Mouse (Mus musculus): ENCODE data around the gene Tas2r126. TPM values are rescaled to one million over a fixed set of nuclear protein-coding genes. Genes with fewer than 3 reads are reported as not detected.
"Not testable (repeated sequence)": the region's sequence is repeated elsewhere in the genome, so short reads cannot be mapped to it uniquely, and the experiment has no call there.

The Tas2r126 gene
- polyA plus RNA-seq, 1 experiment from 2014 or later: not detected

DNA sequence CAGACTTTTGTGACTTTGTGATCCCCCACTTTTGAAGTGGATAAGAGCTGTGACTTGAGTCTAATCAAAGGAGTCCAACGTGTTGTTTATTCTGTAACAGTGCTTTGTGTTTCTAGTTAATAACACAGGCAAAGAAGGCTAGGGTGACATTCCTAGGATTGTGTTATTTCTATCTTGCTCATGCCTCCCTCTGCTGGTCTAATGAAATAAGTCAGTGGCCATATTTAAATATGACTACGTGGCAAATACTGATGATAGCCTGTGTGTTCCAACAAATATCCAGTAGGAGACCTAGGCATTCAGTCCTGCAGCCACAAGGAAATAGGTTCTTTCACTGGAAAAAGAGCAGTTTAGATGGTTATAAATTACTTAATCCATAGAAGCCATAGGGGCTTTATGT lies 781 bp upstream of the Tas2r126 start:
- WGBS: 61% methylated on average over 2 of the region's 2 CpGs
- ATAC-seq: no peak
- H3K36me3 ChIP-seq (ENCODE audit: control insufficient read depth, insufficient read depth): no peaks in the 10 kb centered on the region
- no peaks in the 10 kb centered on the region for H3K27me3 ChIP-seq (replicated peaks; ENCODE audit: control insufficient read depth, insufficient read depth, low read length)
- no peak overlapping the region for H3K4me2 ChIP-seq (replicated peaks; ENCODE audit: low read depth)
- no peaks in the 10 kb centered on the region for H3K4me1 ChIP-seq (replicated peaks; ENCODE audit: control insufficient read depth, insufficient read depth, low read length)
- no peak overlapping the region for H3K27ac ChIP-seq (ENCODE audit: low read depth, low read length)
- peak; percentile 56 for TF ChIP-seq CTCF (IDR thresholded peaks at IDR 0.05; ENCODE audit: low read depth)
- H3K9me3 ChIP-seq (ENCODE audit: control insufficient read depth): no peaks in the 10 kb centered on the region
- no peak overlapping the region for H3K4me3 ChIP-seq (ENCODE audit: low read depth, low read length)
- no peak overlapping the region for H3K9ac ChIP-seq (ENCODE audit: low read depth, low read length)

DNA sequence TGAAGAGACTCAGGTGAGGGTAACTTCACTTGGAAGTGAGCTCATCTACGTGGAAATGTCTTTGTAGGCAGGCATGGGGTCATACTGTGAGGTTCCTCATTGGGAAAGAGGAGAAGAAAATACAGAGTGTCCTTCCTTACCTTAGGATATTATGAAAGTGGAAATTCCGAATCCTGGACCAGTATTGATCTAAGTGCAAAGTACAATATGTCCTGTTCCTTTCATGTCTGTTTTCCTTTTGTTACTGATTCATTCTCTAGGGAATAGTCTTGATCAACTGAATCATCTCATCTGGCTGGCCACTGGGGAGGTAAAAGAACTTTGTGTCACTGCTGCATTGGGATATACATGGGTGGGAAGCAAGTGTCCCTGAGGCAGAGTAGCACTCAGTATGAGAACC lies 1.2 kb downstream of the Tas2r126 start:
- WGBS: 61% methylated on average over 2 of the region's 2 CpGs
- no peak overlapping the region for H3K27ac ChIP-seq (ENCODE audit: low read depth, low read length)
- H3K27me3 ChIP-seq (replicated peaks; ENCODE audit: control insufficient read depth, insufficient read depth, low read length): no peaks in the 10 kb centered on the region
- H3K36me3 ChIP-seq (ENCODE audit: control insufficient read depth, insufficient read depth): no peaks in the 10 kb centered on the region
- no peak overlapping the region for H3K4me2 ChIP-seq (replicated peaks; ENCODE audit: low read depth)
- no peaks in the 10 kb centered on the region for H3K9me3 ChIP-seq (ENCODE audit: control insufficient read depth)
- no peaks in the 10 kb centered on the region for H3K4me1 ChIP-seq (replicated peaks; ENCODE audit: control insufficient read depth, insufficient read depth, low read length)
- TF ChIP-seq CTCF (IDR thresholded peaks at IDR 0.05; ENCODE audit: low read depth): no peak
- H3K9ac ChIP-seq (ENCODE audit: low read depth, low read length): no peak overlapping the region
- no peak overlapping the region for H3K4me3 ChIP-seq (ENCODE audit: low read depth, low read length)
- ATAC-seq: no peak

- no peaks in the 10 kb centered on the region for H3K27me3 ChIP-seq (replicated peaks; ENCODE audit: control insufficient read depth, insufficient read depth, low read length)
- TF ChIP-seq CTCF (IDR thresholded peaks at IDR 0.05; ENCODE audit: low read depth): no peak
- H3K4me1 ChIP-seq (replicated peaks; ENCODE audit: control insufficient read depth, insufficient read depth, low read length): no peaks in the 10 kb centered on the region
- no peak for ATAC-seq
- H3K36me3 ChIP-seq (ENCODE audit: control insufficient read depth, insufficient read depth): no peaks in the 10 kb centered on the region
- 42% methylated on average over 2 of the region's 2 CpGs for WGBS
- H3K9me3 ChIP-seq (ENCODE audit: control insufficient read depth): no peaks in the 10 kb centered on the region
- H3K9ac ChIP-seq (ENCODE audit: low read depth, low read length): no peak overlapping the region
- no peak overlapping the region for H3K27ac ChIP-seq (ENCODE audit: low read depth, low read length)
- H3K4me3 ChIP-seq (ENCODE audit: low read depth, low read length): no peak overlapping the region
- H3K4me2 ChIP-seq (replicated peaks; ENCODE audit: low read depth): no peak overlapping the region
Observed at GRCm38 (mm10) chr6:42441395-42441794, 7.1 kb downstream of the Tas2r126 start.

DNA sequence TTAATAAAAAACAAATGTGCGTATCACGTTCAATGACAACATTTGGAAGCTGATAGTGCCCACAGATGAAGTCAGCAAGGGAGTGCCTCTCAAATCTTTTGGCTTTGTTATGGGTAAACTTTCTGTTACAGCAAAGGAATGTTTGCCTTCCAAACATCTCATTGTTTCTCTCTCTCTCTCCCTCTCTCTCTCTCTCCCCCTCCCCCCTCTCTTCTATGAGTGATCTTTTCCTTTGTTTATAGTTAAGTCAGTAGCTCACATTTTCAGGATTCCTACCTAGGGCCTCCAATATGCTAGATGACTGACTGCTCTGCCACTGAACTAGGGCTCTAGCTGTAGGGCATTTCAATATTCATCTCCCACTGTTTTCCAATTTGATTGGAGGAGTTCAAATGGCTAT lies 10.2 kb downstream of the Tas2r126 start:
- H3K4me3 ChIP-seq (ENCODE audit: low read depth, low read length): no peak overlapping the region
- H3K9me3 ChIP-seq (ENCODE audit: control insufficient read depth): no peaks in the 10 kb centered on the region
- H3K27me3 ChIP-seq (replicated peaks; ENCODE audit: control insufficient read depth, insufficient read depth, low read length): no peaks in the 10 kb centered on the region
- H3K9ac ChIP-seq (ENCODE audit: low read depth, low read length): no peak overlapping the region
- no peak overlapping the region for H3K27ac ChIP-seq (ENCODE audit: low read depth, low read length)
- no peaks in the 10 kb centered on the region for H3K36me3 ChIP-seq (ENCODE audit: control insufficient read depth, insufficient read depth)
- ATAC-seq: no peak
- no peak overlapping the region for H3K4me2 ChIP-seq (replicated peaks; ENCODE audit: low read depth)
- no peaks in the 10 kb centered on the region for H3K4me1 ChIP-seq (replicated peaks; ENCODE audit: control insufficient read depth, insufficient read depth, low read length)
- TF ChIP-seq CTCF (IDR thresholded peaks at IDR 0.05; ENCODE audit: low read depth): no peak
- WGBS: 68% methylated on average over 2 of the region's 2 CpGs

DNA sequence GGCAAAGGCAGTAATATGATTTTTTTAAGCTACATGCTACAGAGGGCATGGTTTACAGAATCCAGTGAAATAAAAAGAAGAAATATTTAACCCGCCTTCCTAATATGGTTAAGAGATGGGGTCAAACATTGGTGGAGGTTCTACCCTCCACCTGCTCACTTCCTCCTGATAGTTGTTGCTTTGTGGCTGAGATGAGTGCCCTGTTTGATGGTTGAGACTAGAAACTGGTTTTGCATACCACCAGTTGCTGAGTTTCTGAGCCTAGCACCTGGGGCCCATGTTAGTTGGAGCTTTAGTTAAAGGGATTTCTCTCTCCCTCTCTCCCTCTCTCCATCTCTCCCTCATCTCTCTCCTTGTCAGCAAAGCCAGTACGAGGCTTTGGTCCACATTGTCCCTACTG lies 13.0 kb downstream of the Tas2r126 start:
- no peak for ATAC-seq
- 68% methylated on average over 2 of the region's 2 CpGs for WGBS
- H3K9me3 ChIP-seq (ENCODE audit: control insufficient read depth): no peaks in the 10 kb centered on the region
- no peaks in the 10 kb centered on the region for H3K4me1 ChIP-seq (replicated peaks; ENCODE audit: control insufficient read depth, insufficient read depth, low read length)
- H3K4me3 ChIP-seq (ENCODE audit: low read depth, low read length): no peak overlapping the region
- H3K36me3 ChIP-seq (ENCODE audit: control insufficient read depth, insufficient read depth): no peaks in the 10 kb centered on the region
- H3K27ac ChIP-seq (ENCODE audit: low read depth, low read length): no peak overlapping the region
- TF ChIP-seq CTCF (IDR thresholded peaks at IDR 0.05; ENCODE audit: low read depth): no peak
- no peak overlapping the region for H3K4me2 ChIP-seq (replicated peaks; ENCODE audit: low read depth)
- no peaks in the 10 kb centered on the region for H3K27me3 ChIP-seq (replicated peaks; ENCODE audit: control insufficient read depth, insufficient read depth, low read length)
- no peak overlapping the region for H3K9ac ChIP-seq (ENCODE audit: low read depth, low read length)

GRCm38 (mm10) chr6:42465096-42465495 lies 30.8 kb downstream of the Tas2r126 start, which contains the start of gene Olfr458:
Gene Olfr458 (minus strand): TSS chr6:42465196.
- ATAC-seq: no peak
- Histone ChIP-seq H3K27me3 (replicated peaks; ENCODE audit: control insufficient read depth, insufficient read depth, low read length) (no peaks in the 10 kb centered on the region), H3K9ac (ENCODE audit: low read depth, low read length) (no peak within 1 kb of the TSS), H3K4me2 (replicated peaks; ENCODE audit: low read depth) (no peak within 1 kb of the TSS), H3K27ac (ENCODE audit: low read depth, low read length) (no peak within 1 kb of the TSS), H3K4me1 (replicated peaks; ENCODE audit: control insufficient read depth, insufficient read depth, low read length) (no peaks in the 10 kb centered on the region), H3K9me3 (ENCODE audit: control insufficient read depth) (no peaks in the 10 kb centered on the region), H3K36me3 (ENCODE audit: control insufficient read depth, insufficient read depth) (no peaks in the 10 kb centered on the region), H3K4me3 (ENCODE audit: low read depth, low read length) (no peak within 1 kb of the TSS)
- TF ChIP-seq CTCF (IDR thresholded peaks at IDR 0.05; ENCODE audit: low read depth): no peak
- 63% methylated on average over 1 of the region's 1 CpGs for WGBS

DNA sequence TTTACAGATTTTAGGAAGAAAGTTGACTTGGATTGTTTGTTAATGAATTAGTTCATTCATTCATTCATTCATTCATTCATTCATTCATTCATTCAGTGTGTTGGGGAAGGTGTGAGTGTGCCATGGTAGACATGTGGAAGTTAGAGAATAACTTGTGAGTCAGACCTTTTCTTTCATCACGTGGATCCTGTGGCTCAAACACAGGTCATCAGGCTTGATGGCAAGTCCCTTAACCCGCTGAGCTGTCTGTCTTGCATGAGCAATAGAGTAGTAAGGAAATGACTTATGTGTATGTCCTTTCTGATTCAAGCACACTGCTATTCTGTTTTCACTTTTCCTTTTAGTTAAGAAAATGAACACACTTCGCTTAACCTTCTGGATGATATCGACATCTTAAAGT lies 36.2 kb downstream of the Tas2r126 start:
- Histone ChIP-seq H3K4me3 (ENCODE audit: low read depth, low read length) (no peak overlapping the region), H3K4me2 (replicated peaks; ENCODE audit: low read depth) (no peak overlapping the region), H3K27ac (ENCODE audit: low read depth, low read length) (no peak overlapping the region), H3K27me3 (replicated peaks; ENCODE audit: control insufficient read depth, insufficient read depth, low read length) (no peaks in the 10 kb centered on the region), H3K36me3 (ENCODE audit: control insufficient read depth, insufficient read depth) (no peaks in the 10 kb centered on the region), H3K4me1 (replicated peaks; ENCODE audit: control insufficient read depth, insufficient read depth, low read length) (no peaks in the 10 kb centered on the region), H3K9me3 (ENCODE audit: control insufficient read depth) (no peaks in the 10 kb centered on the region), H3K9ac (ENCODE audit: low read depth, low read length) (no peak overlapping the region)
- WGBS: 87% methylated on average over 4 of the region's 4 CpGs
- TF ChIP-seq CTCF (IDR thresholded peaks at IDR 0.05; ENCODE audit: low read depth): no peak
- ATAC-seq: no peak

GRCm38 (mm10) chr6:42471298-42471697 lies 37.0 kb downstream of the Tas2r126 start:
- not testable (repeated sequence) for H3K4me1 ChIP-seq (replicated peaks; ENCODE audit: control insufficient read depth, insufficient read depth, low read length); H3K36me3 ChIP-seq (ENCODE audit: control insufficient read depth, insufficient read depth); H3K27me3 ChIP-seq (replicated peaks; ENCODE audit: control insufficient read depth, insufficient read depth, low read length); H3K9me3 ChIP-seq (ENCODE audit: control insufficient read depth); ATAC-seq; H3K4me2 ChIP-seq (replicated peaks; ENCODE audit: low read depth); H3K4me3 ChIP-seq (ENCODE audit: low read depth, low read length); H3K27ac ChIP-seq (ENCODE audit: low read depth, low read length); H3K9ac ChIP-seq (ENCODE audit: low read depth, low read length)
- 97% methylated on average over 4 of the region's 4 CpGs for WGBS
